Mouse (Mus musculus) ovary, adult 18-20 months (tissue): ENCODE results near the gene Arhgef15.
"Not testable (repeated sequence)": the region's sequence is repeated elsewhere in the genome, so short reads cannot be mapped to it uniquely, and the experiment has no call there.

Experiments
- DNase-seq: peaks from one replicate; pipeline ENCODE4 v3.0.0; 2022; ENCODE audit warnings: low spot score, mixed read lengths

The Arhgef15 gene

DNA sequence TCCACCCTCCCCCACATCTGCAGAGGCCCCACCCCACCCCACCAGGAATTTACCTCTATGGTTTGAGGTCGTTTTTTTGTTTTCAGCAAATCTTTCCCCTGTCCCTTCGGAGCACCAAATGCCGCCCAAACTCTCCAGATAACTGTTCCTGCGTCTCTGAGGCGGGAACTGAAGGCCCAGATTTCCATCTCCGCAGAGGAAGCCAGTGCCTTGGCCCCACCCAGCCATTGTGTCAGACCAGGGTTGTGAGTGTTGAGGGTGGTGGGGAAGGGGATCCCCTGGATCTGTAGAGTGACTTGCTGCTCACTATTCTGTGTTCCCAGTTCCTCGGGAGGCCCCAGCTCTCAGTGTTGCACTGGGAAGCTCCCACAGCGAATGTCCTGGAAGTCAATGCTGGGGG is at the start of gene Arhgef15:
TSS of gene Arhgef15 (minus strand) at position 173 of the 400 bp plus-strand sequence.
- no peak for DNase-seq

DNA sequence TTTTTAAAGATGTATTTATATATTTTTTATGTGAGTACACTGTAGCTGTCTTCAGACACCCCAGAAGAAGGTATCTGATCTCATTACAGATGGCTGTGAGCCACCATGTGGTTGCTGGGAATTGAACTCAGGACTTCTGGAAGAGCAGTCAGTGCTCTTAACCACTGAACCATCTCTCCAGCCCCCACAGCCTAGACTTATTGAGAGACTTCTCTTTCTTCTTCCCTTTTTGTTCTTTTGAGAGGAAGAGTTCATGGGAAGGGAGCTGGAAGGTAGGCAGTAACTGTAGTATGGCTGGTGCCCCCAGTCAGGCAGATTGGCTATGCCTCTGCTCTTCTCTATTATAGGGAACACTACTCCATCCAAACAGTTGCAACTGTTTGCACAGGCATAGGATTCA is 49.3 kb upstream of the Arhgef15 start:
- DNase-seq = not testable (repeated sequence)

DNA sequence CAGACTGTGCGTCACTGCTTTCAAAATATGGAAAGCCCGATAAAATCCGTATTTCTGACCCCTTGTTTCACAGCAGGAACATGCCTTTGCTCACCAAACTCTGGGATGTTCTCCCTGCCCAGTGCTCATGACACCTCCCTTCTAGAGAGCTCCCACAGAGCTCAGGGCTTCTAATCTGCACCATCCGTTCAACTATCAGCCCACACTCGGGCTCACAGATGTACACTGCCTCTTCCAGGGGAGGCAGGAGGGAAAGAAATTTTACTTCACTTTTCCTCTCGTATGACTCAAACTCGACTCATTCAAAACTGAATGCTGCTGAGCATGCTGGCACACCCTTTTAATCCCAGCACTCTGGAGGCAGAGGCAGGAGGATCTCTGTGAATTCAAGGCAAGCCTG is 47.9 kb upstream of the Arhgef15 start:
- DNase-seq = no peak

DNA sequence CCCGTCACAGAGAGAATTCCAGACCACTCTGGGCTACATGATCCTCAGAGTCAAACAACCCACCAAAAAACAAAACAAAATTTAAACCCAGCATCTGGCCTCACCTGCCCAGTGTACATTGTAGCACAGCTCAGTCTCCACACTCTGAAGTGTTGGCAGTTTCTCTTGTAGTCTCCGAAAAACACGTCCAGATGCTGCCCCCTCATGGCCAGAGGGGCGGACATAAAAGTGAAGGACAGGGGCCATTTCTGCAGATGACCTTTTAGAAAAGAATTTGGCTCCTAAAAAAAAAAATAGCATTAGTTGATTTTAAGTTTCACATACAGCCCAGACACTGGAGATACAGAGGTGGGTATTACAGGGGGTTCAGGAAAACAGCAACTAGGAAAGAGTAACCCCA is 46.3 kb upstream of the Arhgef15 start:
- no peak for DNase-seq

DNA sequence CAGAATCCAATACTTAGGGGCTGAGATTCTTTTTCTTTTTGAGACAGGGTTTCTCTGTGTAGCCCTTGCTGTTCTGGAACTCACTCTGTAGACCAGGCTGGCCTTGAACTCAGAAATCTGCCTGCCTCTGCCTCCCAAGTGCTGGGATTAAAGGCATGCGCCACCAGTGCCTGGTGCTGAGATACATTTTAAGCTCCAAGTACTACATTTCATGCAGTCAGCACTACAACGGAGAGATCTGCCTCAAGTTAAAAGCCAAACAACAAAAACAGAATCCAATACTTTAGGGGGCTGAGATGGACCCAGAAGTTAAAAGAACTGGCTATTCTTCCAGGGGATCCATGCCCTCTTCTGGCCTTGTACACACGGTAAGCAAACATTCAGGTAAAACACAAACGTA is 45.5 kb upstream of the Arhgef15 start:
- DNase-seq = not testable (repeated sequence)

DNA sequence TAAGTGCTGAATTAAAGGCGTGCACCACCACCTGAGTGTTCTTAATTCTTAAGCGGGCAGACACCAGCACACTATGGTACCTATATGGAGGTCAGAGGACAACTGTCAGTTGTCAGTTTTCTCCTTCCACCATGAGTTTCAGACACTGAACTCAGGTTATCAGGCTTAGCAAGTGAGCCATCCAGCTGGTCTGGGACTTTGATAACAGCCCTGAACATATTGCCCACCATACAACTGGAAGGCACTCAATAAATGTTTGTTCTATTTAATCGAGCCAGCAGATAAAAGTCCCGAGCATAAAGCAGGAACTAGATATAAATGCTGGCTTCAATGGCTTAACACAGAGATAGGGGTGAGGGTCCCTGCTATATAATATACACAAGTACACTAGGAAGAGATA is 39.8 kb upstream of the Arhgef15 start:
- no peak for DNase-seq

DNA sequence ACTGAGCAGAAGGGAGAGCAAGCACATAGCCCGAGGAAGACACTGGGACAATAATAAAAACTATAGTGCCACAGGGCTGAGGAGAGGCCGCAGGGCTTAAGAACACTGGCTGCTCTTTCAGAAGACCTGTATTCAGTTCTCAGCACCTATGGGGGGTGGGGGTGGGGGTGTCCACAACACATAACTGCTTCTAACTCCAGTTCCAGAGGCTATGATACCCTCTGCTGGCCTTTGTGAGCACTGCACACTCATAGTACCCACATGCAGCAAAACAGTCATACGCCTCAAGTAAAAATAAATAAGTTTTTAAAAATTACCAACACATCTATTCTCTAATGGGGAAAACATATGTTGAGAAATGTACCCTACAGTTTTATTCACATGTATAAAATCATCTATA is 37.1 kb upstream of the Arhgef15 start:
- DNase-seq = no peak

GRCm38 (mm10) chr11:68993122-68993521 is 35.8 kb upstream of the Arhgef15 start:
- no peak for DNase-seq

GRCm38 (mm10) chr11:68988341-68988740 is 31.1 kb upstream of the Arhgef15 start:
- DNase-seq = no peak

DNA sequence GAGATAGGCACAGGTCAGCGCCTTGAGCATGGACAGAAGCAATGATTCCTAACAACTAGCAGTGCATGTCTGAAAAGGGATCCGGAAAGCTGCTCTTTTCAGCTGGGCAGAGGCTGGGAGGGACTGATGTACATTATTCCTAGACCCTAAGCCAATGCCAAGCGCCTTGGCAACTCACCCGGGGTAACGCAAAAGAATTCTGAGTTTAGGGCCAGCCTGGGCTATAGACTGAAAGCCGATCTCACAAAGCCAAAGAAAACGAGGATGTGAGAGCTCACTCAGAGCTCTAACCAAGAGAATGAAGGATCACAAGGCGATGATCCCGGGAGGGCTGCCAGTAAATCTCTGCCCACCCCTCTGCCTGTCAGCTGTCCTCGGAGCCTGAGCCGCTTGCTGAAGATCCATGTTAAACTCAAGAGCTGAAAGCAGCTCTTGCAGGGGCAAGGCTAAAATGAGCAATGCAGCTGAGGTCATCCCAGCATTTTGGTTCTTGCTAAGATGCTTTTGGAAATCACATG is 30.1 kb upstream of the Arhgef15 start:
- DNase-seq = no peak

DNA sequence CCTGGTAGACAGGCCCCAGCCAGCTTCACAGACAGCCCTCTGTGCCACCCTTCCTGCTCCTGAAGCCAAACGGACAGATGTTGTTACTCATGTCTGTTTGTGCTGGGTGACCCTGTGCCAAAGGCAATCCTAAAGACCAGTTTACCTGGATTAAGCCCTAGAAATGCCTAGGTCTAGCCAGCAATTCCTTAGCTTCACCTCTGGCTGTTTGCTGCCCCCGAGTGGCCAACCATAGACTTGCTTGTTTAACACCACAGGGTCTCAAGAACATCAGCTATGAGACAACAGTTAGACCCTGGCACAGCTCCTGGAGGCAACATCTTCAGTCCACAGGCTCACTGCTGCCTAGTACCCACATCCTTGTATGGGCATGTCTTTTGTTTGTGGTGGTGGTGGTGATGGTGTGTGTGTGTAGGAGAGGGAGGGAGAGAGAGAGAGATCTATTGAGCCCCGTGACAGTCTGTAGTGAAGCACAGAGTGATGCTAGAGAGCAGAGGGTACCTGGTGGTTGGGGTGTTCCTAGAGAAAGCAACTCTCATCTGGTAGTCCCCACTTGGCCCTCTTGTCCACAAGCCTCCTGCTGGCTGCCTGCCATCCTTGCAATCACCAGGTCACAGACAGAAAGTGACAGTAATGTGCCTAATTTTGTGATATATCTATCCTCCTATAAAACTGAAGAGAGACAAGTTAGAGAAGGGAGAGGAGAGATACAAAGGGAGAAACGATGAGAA is 25.5 kb upstream of the Arhgef15 start:
- peak; percentile 41 for DNase-seq

- no peak for DNase-seq
Observed at GRCm38 (mm10) chr11:68980919-68981318, 23.6 kb upstream of the Arhgef15 start.

- no peak for DNase-seq
Observed at GRCm38 (mm10) chr11:68979320-68979733, 22.0 kb upstream of the Arhgef15 start.

GRCm38 (mm10) chr11:68975601-68976000 is 18.3 kb upstream of the Arhgef15 start:
- no peak for DNase-seq

GRCm38 (mm10) chr11:68975085-68975484 is 17.8 kb upstream of the Arhgef15 start, which contains the start of gene Rangrf:
TSS of gene Rangrf (minus strand) at chr11:68975185.
- DNase-seq = no peak

- DNase-seq = no peak
Observed at GRCm38 (mm10) chr11:68974059-68974450, 16.8 kb upstream of the Arhgef15 start.

GRCm38 (mm10) chr11:68973250-68974058 is 16.2 kb upstream of the Arhgef15 start:
- DNase-seq = peak; percentile 75

DNA sequence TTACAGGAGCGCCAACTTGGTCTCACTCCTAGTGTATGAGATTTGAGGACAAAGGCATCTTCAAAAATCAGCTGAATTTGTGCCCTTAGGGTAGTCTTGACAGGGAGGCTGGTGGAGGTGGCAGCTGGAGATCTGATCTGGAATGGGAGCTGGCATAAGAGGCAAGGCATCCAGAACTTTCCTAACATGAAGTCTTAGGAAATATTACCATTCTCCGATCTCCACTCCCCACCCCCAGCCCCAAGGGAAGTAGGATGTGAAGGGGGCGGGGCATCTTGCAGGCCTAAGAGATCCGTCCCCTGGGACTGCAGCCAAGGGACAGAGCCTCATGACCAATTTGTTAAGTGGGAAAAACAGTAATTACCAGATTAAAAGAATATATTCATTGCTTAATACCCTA is 13.0 kb upstream of the Arhgef15 start:
- DNase-seq = peak; percentile 42

- no peak for DNase-seq
Observed at GRCm38 (mm10) chr11:68968752-68969151, 11.5 kb upstream of the Arhgef15 start.

- peak; percentile 90 for DNase-seq
Observed at GRCm38 (mm10) chr11:68967337-68968282, 10.3 kb upstream of the Arhgef15 start, which contains the start of gene Slc25a35. TSS of gene Slc25a35 (plus strand) at chr11:68968131.

DNA sequence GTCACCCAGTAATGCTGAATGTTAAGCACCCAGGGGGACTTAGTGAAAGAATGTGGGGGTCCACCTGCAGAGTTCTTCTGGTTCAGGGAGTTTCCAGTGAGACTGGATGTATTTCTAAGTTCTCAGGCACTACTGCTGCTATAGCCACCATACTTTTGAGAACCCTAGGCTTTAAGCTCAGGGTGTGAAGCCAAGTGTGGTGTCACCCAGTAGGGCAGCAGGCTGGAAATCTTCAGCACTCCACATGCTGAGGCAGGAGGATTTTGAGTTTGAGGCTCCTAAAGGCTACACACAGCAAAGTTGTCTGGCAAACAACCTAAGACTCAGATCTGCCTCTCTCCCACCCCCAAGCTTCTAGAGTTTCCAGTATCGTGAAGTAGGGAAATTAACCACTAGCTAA is 9.3 kb upstream of the Arhgef15 start:
- DNase-seq = no peak

GRCm38 (mm10) chr11:68965845-68966244 is 8.6 kb upstream of the Arhgef15 start:
- DNase-seq = no peak
